Mouse (Mus musculus) forelimb bud, embryonic 11.5 days (tissue): ENCODE measurements around the gene Fbxo11.
"Not testable (repeated sequence)": the region's sequence is repeated elsewhere in the genome, so short reads cannot be mapped to it uniquely, and the experiment has no call there.

Experiments used
- DNase-seq: peaks from one replicate; pipeline ENCODE4 v3.0.0-alpha.2; 2012; ENCODE audit warnings: low read depth, low spot score

Fbxo11 gene

DNA sequence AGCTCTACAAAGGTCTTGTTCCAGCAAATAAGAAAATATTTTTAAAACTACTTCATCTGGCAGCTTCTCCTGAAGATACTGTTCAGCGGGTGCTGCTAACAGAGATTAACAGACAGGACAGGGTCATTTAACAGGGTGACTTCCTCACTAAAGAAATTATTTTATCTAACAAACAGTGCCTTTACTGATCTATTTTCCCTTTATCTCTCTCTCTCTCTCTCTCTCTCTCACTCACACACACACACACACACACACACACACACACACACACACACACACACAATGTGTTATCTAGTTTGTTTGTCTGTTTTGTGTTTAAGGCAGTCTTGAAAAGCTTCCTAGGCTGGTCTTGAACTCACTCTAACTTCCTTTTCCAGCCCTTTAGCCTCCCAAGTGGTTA is 50.6 kb downstream of the Fbxo11 start:
- no peak for DNase-seq

DNA sequence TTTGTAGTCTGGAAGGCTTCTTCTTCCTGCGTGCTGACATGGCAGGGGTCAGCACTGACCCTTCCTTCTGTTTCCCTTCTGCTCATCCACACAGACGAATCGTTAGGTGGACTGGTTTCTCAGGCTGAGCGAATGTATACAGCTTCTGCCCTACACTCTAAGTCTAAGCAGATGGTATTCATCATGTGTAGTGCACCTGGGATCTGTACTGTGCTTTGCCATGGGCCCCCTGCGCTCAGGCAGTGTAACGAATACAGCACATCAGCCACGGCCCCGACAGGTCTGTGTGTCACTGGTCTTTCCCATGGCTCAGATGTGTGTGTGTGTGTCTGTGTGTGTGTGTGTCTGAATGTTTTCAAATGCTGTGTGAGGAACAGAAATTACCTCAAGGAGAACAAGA is 58.1 kb downstream of the Fbxo11 start:
- DNase-seq: no peak

DNA sequence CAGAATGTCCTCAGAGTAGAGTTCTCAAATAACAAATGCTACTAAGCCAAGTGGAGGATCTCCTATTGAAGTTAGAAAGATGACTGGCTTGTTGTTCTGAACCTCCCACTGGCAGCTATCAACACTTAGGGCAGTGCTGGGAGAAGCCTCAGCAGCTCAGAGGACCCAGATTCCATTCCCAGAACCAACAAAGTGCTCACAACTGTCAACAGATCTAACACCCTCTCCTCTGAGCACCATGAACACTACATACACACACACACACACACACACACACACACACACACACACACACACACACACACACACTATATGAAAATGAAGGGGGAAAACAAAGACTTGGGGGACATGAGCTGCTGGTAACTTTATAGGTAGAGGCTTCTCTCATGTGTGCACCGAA is 60.2 kb downstream of the Fbxo11 start:
- no peak for DNase-seq

DNA sequence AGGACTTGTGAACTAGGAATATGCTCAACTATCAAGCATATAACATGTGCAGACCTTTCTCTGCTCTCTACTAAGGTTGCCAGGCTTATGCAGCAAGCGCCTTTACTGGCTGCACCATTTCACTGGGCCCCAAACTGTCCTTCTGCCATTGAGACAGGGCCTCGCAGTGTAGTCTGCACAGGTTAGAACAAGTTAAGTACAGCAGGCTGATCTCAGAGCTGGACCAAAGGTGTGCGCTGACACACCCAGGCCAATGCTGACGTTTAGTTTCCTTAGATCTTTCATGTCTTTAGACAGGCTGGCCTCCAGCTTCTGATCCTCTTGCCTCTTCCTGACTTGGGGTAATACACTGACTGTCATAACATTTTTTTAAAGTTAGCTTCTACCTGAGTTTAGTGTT is 67.3 kb downstream of the Fbxo11 start:
- DNase-seq: no peak

DNA sequence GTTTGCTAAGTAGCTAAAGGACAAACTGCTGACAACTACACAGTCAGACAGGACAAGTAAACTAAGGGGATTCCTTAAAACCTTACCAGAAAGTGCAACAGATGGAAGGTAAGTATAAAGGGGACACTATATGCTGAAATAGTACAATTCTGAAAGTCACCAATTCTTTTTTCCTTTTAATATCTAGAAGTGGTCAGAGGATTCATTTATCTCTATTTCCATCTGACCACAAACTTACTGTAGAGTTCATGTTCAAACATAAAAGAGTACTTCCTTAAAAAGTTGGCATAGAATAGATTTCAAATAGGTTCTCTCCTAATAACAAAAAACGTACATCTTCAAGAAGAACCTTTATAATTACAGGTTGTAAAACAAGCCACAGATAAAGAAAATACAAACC is 71.8 kb downstream of the Fbxo11 start:
- DNase-seq: no peak

DNA sequence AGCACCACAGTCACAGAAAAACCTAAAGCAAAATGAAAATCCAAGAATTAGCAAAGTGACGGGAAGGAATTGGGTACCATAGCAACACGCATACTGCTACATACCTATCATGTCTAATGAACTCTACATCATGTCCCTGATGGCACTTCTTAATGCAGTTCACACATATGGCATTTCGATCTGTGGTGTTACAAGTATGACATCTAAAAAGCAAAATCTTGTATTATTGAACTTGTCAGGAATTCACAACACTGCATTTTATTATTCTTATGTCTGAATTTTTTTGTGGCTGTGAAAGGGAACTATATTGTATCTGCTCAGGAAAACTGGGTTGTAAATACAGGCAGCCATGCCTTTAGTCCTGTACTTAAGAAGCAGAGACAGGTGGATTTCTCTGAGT is 72.9 kb downstream of the Fbxo11 start:
- no peak for DNase-seq

DNA sequence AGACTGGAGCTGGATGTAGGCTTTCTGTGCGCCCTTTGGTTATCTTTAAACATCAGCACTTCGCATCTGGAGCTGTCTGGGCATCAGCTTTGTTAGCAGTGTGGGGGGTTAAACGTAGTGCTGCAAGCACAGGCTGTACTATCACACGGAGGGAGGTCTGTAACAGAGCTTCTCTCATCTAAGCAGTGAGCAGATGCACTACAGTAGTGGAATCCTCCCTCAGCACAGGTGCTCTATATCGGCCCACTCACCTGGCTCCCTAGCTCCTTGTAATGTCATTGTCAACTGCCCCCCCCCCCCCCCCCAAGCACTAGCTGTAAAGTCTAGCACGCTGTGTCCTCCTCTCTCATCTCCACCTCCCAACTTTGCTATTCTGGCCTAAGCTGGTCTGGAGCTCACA is 77.6 kb downstream of the Fbxo11 start:
- no peak for DNase-seq

DNA sequence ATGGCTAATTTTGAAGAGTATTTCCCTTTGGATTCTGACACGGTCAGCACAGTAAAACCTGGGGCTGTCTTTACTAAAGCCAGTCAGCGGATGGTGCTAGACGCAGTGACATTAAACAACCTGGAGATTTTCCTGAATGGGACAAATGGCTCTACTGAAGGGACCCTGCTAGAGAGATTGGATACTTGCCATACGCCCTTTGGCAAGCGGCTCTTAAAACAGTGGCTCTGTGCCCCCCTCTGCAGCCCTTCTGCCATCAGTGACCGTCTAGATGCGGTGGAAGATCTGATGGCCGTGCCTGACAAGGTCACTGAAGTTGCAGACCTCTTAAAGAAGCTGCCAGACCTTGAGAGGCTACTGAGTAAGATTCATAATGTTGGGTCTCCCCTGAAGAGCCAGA is 79.2 kb downstream of the Fbxo11 start:
- no peak for DNase-seq

DNA sequence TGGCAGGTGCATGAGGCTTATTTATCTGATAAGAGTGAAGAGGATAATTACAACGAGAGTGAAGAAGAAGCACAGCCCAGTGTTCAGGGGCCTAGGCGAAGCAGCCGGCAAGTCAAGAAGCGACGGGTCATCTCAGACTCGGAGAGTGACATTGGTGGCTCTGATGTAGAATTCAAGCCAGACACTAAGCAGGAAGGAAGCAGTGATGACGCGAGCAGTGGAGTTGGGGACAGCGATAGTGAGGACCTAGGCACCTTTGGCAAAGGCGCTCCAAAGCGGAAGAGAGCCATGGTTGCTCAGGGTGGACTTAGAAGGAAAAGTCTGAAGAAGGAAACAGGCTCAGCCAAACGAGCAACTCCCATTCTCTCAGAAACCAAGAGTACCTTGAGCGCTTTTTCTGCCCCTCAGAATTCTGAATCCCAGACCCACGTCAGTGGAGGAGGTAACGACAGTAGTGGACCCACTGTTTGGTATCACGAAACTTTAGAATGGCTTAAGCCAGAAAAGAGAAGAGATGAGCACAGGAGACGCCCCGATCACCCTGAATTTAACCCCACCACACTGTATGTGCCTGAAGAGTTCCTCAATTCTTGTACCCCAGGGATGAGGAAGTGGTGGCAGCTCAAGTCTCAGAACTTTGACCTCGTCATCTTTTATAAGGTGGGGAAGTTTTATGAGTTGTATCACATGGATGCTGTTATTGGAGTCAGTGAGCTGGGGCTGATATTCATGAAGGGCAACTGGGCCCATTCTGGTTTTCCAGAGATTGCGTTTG is 80.5 kb downstream of the Fbxo11 start:
- DNase-seq: no peak

DNA sequence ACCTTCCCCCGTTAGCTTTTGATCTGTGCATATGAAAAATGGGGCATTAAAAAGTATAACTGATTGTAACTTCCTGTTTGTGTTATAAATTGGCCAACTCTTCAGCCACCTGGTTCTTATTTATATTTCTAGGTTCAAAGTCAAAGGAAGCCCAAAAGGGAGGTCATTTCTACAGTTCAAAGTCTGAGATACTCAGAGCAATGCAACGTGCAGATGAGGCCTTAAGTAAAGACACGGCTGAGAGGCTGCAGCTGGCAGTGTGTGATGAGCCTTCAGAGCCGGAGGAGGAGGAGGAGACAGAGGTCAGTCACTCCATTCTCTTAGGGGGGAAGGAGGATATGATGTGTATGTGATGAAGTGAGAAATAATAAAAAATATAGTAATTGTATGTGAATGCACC is 81.8 kb downstream of the Fbxo11 start:
- no peak for DNase-seq

DNA sequence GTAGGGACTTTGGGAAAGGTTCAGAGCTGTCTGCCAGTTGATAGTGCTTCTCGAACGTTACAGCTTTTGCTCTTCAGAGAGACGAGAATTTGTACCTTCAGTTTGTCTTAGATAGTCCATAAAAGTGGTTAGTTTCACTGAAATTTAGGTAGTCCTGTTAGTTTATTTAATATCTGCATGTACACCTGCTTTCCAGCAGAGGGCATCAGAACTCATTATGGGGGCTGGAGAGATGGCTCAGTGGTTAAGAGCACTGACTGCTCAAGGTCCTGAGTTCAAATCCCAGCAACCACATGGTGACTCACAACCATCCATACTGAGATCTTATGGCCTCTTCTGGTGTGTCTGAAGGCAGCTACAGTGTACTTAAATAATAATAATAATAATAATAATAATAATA is 83.0 kb downstream of the Fbxo11 start:
- no peak for DNase-seq

DNA sequence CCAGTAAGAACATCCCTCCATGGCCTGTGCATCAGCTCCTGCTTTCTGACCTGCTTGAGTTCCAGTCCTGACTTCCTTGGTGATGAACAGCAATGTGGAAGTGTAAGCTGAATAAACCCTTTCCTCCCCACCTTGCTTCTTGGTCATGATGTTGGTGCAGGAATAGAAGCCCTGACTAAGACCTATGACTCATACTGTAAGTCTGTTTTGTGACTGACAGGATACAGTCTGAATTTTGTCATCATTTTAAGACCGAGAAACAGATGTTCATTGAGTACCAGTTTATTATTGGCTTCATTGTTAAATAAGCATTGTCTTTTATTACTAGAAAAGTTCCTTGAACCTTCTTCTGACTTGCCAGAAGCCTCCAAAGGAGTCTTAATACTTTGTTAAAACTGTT is 85.4 kb downstream of the Fbxo11 start:
- DNase-seq: not testable (repeated sequence)

DNA sequence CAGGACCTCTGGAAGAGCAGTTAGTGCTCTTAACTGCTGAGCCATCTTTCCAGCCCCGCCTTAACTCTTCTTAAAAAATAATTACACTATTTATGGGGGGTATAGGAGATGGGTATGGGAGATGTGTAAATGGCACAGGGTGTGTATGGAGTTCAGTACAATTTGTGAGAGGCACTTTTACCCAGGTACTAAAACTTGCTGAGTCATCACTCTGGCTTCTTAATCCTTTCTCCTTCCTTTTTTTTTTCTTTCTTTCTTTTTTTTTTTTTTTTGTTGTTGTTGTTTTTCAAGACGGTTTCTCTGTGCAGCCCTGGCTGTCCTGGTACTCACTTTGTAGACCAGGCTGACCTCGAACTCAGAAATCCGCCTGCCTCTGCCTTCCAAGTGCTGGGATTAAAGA is 88.2 kb downstream of the Fbxo11 start:
- not testable (repeated sequence) for DNase-seq

DNA sequence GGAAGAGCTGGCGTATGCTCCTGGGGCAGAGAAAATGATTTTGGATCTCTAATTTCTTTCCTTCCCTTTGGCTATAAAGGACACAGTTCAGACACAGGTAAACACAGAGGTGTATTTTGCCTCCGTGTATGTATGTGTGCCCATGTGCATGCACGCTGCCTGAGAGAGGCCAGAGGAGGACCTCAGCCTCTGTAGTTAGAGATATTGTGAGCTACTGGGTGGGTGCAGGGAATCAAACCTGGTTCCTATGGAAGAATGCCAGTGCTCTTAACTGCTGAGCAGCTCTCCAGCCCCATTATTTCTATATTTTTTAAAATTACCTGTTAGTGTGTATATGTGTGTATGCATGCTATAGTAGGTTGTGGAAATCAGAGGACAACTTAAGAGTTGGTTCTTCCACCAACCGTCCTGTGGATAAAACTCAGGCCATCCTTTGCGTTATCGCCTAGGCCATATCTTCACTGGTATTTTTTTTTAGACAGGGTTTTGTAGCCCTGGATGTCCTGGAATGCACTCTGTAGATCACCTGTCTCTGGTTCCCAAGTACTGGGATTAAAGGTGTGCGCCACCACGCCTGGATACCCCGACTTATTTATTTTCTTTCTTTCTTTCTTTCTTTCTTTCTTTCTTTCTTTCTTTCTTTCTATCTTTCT is 88.8 kb downstream of the Fbxo11 start:
- DNase-seq: no peak

DNA sequence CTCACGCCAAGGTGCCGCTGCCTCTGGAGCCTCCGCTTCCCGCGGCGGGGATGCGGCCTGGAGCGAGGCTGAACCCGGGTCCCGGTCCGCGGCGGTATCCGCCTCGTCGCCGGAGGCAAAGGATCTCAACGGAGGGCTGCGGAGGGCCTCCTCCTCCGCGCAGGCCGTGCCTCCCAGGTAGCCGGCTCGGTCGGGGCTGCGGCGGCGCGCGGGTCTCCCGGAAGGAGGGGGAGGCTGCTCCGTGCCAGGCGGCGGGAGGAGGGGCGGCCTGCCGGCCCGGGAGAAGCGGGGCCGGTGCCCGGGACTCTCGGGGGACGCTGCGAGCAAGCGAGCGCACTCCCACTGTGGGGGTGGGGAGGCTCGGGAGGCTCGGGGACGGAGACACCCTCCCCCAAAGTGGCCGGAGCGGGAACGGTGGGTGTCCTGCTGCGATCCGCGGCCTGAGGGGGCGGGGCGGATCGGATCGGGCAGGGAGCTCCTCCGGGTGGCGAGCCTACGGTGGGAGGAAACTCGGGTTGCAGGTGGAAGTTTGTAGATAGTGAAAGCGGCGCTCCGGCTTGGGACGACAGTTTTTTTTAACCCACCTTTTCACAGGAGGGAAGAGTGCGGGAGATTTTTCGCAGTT is 89.8 kb downstream of the Fbxo11 start:
- DNase-seq: no peak

DNA sequence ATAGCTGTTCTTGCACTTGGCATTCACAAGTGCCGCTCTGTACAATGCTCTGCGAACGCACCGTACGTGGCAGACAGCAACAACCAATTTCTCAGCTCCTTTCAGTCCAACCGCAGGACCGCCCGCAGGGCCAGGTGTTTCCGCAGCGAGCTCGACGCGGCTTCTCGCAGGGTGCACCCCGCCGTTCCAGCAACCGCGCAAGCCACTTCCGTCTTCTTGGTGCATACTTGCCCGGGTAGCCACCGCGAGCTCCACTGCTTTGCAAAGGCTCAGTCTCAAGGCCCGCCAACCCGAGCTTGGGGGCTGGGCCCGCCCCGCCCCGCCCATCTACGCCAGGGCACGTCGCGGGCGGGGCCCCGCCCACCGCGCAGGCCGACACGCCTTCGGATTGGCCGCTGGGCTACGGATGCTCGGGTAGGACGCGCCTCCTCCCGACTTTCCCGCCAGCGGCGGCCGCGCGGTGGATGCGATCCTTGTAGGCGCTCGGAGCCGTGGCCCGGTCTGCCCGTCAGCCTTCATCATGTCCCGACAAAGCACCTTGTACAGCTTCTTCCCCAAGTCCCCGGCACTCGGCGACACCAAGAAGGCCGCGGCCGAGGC is 90.4 kb downstream of the Fbxo11 start, which contains the start of gene Msh6:
Gene Msh6, plus strand, starts transcription at position 434 of the 600 bp plus-strand sequence.
- peak; percentile 94 for DNase-seq

DNA sequence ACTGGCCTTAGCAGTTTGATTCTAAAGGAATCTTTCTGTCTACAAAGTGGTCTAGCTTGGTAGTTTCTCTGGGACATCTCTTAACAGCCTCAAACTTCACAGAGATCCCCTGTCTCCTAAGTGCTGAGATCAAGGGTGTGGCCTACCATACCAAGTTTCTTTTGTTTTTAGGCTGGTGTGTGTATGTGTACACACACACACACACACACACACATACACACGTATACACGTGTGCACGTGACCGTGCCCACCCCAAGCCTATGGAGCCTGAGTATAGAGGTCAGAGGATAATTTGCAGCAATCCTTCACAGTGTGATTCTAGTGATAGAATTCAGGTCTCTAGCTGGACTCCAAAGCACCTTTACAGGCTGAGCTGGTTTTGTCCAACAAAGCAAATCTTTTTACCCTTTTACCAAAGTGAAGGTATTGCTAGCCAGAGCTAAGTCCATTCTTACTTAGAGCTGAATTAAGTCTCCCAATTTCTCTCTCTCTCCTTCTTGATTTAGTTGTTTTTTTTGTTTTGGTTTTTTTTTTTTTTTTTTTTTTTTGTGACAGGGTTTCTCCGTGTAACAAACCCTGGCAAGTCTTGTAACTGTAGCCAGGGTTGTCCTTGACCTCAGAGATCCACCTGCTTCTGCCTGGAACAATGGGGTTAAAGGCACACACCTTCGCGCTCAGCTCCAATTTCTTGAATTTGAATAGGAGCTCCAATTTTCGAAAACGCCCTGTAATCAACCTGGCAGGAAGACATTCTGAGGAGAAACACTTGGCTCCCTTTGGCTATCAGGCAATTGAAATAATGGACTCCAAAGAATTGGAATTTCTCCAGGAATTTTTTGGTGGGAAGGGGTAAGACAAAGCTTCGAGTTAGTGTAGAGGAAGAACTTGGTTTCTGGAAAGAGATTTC is 91.6 kb downstream of the Fbxo11 start:
- DNase-seq: no peak

DNA sequence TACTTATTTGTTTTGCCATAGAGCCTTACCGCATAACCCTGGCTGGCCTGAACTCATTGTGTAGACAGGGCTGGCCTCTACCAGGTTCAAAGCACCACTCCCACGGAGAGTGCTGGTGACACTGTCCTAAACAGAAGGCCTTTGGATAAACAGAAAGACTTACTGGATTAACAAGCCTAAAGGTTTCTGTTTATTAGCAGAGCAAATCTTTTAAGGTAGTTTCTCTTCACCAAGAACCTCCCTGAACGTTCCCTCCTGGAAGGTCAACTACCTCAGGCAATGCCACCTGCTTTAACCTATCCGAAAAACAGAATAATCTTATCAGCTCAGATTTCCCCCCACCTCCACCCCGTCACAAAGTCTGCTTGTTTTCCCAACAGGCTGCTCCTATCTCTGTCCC is 92.2 kb downstream of the Fbxo11 start:
- no peak for DNase-seq

DNA sequence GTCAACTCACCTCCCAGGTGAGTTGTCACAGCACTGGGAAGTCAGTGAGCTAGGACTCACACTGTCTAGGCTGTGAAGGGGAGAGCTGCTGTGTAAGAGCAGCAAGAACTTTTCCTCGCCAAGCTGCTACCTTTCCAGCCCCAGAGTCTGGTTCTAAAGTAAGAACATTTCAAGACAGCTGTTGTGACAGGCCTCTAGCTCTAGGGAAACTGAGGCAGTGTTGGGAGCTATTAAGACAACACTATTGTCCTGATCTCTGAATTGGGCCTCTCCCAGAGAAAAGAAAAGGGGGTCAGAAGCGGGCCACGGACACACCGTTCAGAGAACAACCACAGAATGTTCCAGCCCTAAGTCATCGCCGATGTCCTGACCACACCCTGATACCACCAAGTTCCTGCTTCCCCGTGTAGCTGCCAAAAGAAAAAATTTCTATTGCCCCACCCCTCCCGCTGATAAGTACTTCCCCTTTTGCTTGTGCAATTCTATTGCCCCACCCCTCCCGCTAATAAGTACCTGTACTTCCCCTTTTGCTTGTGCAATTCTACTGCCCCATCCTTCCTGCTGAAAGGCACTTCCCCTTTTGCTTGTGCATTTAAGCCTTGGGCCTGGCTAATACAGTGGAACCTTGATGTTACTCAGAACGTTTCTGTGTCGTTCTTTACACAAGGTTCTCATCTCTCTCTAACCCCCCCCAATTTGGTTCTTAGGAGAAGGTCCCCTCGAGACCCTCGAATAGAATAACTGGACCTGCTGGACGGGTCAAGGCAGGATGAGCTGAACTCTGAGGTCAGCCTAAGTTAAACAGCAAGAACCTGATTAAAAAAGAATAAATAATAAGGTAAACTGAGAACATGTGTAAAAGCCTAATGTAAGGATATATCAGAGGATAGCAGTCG is 93.1 kb downstream of the Fbxo11 start:
- not testable (repeated sequence) for DNase-seq

DNA sequence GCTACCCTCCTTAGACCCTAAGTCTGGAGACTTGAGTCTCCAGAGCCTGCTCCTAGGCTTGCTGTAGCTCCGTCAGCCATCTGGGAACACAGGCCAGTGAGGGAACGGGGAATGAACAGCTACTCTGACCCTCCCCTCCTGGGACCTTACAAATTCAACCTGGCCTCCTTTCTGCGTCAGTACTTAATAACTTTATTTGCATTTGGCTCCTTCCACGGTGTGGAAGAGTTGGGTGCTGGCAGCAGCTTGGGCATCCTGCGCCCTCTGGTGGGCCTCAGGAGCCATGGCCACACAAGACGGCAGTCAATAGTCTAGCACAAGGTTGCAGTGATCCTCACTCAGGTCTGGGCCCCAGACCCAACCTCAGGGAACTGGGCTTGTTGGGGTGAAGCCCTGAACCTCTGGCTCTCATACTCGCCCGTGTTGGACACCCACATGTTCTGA is 96.6 kb downstream of the Fbxo11 start:
- not testable (repeated sequence) for DNase-seq
